Mouse (Mus musculus) small intestine, adult 2 months (tissue): ENCODE results near the gene Zfp462.

Experiments
- CTCF ChIP-seq: fragments of 200-500 bp; IDR thresholded peaks from 2 replicates; pipeline ENCODE4 v1.5.1; 2012; ENCODE audit warnings: low read depth, mild to moderate bottlenecking, control low read depth, inconsistent platforms, low read length, moderate library complexity, mixed read lengths; ENCODE audit not compliant: insufficient replicate concordance, insufficient read length; ENCODE audit errors: extremely low read depth
- POLR2A ChIP-seq: fragments of 200-500 bp; IDR thresholded peaks from 2 replicates; pipeline ENCODE4 v1.6.1; 2012; ENCODE audit warnings: low read depth, mild to moderate bottlenecking, control low read depth, inconsistent platforms, low read length, moderate library complexity

GRCm38 (mm10) chr4:54896017-54896416, 48.8 kb upstream of the Zfp462 start:
- no peak for TF ChIP-seq POLR2A
- TF ChIP-seq CTCF = no peak
